Mouse (Mus musculus) cerebellum, adult 2 months (tissue): ENCODE data around the gene Klhdc3. TPM values are rescaled to one million over a fixed set of nuclear protein-coding genes. Genes with fewer than 3 reads are reported as not detected.

Experiments used
- DNase-seq, 2 experiments: peaks; one replicate each; pipeline ENCODE4 v3.0.0; 2021
- H3K27ac ChIP-seq: fragments of 200-500 bp; 2 replicates; pipeline ENCODE4 v1.5.1; 2012; ENCODE audit warnings: low read length, control low read depth, inconsistent platforms; ENCODE audit not compliant: insufficient read depth
- H3K27me3 ChIP-seq: fragments of 200-500 bp; 2 replicates; pipeline ENCODE4 v1.6.1; 2012; ENCODE audit warnings: inconsistent platforms, mild to moderate bottlenecking, low read length, moderate library complexity; ENCODE audit not compliant: control insufficient read depth, insufficient read depth
- H3K4me1 ChIP-seq: fragments of 200-500 bp; 2 replicates; pipeline ENCODE4 v1.6.1; 2011; ENCODE audit warnings: low read length; ENCODE audit not compliant: control insufficient read depth, insufficient read depth
- H3K4me3 ChIP-seq: fragments of 200-500 bp; replicated peaks from 2 replicates; pipeline ENCODE3; 2011; ENCODE audit warnings: mild to moderate bottlenecking, low read depth, low read length, control low read depth; ENCODE audit not compliant: insufficient read depth
- CTCF ChIP-seq: fragments of 200-500 bp; IDR thresholded peaks from 2 replicates; pipeline ENCODE4 v1.5.1; 2011; ENCODE audit warnings: low read depth, mild to moderate bottlenecking, control low read depth, low read length, moderate library complexity, borderline replicate concordance; ENCODE audit not compliant: insufficient read depth
- POLR2A ChIP-seq: fragments of 200-500 bp; IDR thresholded peaks from 2 replicates; pipeline ENCODE4 v1.6.1; 2011; ENCODE audit warnings: low read length, control low read depth, borderline replicate concordance; ENCODE audit not compliant: insufficient read depth
- WGBS: fragments of 180-500 bp; shearing (Covaris S2); methylation state at CpG from one replicate; pipeline ENCODE4 v1.1.7; 2018; 5-methylcytosine and 5-hydroxymethylcytosine counted together
- polyA plus RNA-seq: library from polyadenylated mRNA; depleted of rRNA; stranded (reverse); fragments of >200 nt; gene quantifications from 2 replicates; pipeline ENCODE4 v1.2.3, GENCODE M21; 2012; rRNA removed

Gene Klhdc3
- polyA plus RNA-seq, 1 experiment = 237 TPM

DNA sequence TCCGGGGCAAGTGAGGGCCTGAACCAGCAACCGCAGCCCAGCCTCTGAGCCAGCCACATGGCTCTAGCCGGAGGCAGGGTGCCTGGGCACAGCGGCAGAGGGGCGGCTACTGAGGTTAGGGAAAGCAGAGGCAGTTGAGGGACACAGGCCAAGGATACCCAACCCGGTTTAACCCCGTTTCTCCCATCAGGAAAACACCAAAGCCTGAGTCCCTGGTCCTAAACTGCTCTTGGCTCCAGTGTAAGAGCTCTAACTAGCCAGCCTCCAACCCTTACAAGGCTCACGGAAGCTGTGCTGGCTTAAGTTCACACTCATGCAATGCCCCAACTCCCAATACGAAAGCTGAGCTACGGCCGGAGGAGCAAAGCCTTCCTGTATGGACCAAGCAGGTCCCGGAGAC, 56.1 kb downstream of the Klhdc3 start:
- H3K27me3 ChIP-seq = no peaks in the 10 kb centered on the region
- DNase-seq = no peak
- no peak overlapping the region for H3K27ac ChIP-seq
- TF ChIP-seq POLR2A (no peak), CTCF (no peak)
- WGBS = 55% methylated on average over 12 of the region's 12 CpGs
- no peak overlapping the region for H3K4me3 ChIP-seq
- peaks cover 14% of the 10 kb centered on the region for H3K4me1 ChIP-seq

Other genes starting within 250 kb of the Klhdc3 start
- gene Slc22a7, start 242.5 kb downstream of the Klhdc3 start, polyA plus RNA-seq = 0.71 and 0.72 TPM in 2 replicates
- 46.7 and 47.4 TPM in 2 replicates for gene Ttbk1, start 193.2 kb downstream of the Klhdc3 start, polyA plus RNA-seq
- gene Dnph1, start 184.2 kb downstream of the Klhdc3 start, polyA plus RNA-seq = 5.3 and 5.6 TPM in 2 replicates
- 56.2 and 58.4 TPM in 2 replicates for gene Cul9, start 134.5 kb downstream of the Klhdc3 start, polyA plus RNA-seq
- 53.0 and 59.2 TPM in 2 replicates for gene Srf, start 124.7 kb downstream of the Klhdc3 start, polyA plus RNA-seq
- 5.5 and 5.9 TPM in 2 replicates for gene Ptk7, start 51.4 kb downstream of the Klhdc3 start, polyA plus RNA-seq
- gene Klc4, start 34.9 kb downstream of the Klhdc3 start, polyA plus RNA-seq = 28.1 and 29.8 TPM in 2 replicates
- 67.5 and 68.2 TPM in 2 replicates for gene Mrpl2, start 34.7 kb downstream of the Klhdc3 start, polyA plus RNA-seq
- 43.3 and 44.5 TPM in 2 replicates for gene Cul7, start 30.6 kb downstream of the Klhdc3 start, polyA plus RNA-seq
- 32.3 and 33.0 TPM in 2 replicates for gene Rrp36, start 6.6 kb downstream of the Klhdc3 start, polyA plus RNA-seq
- gene Mea1, start 2.1 kb downstream of the Klhdc3 start, polyA plus RNA-seq = 136 and 147 TPM in 2 replicates
- 137 and 139 TPM in 2 replicates for gene Ppp2r5d, start 24.2 kb upstream of the Klhdc3 start, polyA plus RNA-seq
- gene Pex6, start 30.5 kb upstream of the Klhdc3 start, polyA plus RNA-seq = 46.5 and 52.4 TPM in 2 replicates
- 12.0 and 18.1 TPM in 2 replicates for gene Gnmt, start 48.3 kb upstream of the Klhdc3 start, polyA plus RNA-seq
- gene Cnpy3, start 71.3 kb upstream of the Klhdc3 start, polyA plus RNA-seq = 68.6 and 76.6 TPM in 2 replicates
- 0.19 and 0.23 TPM in 2 replicates for gene Ptcra, start 82.8 kb upstream of the Klhdc3 start, polyA plus RNA-seq
- 22.0 and 22.1 TPM in 2 replicates for gene 2310039H08Rik, start 91.7 kb upstream of the Klhdc3 start, polyA plus RNA-seq
- gene Rpl7l1, start 101.8 kb upstream of the Klhdc3 start, polyA plus RNA-seq = 60.2 and 61.6 TPM in 2 replicates
- 35.9 and 36.8 TPM in 2 replicates for gene Bicral, start 177.6 kb upstream of the Klhdc3 start, polyA plus RNA-seq
- 24.9 and 25.3 TPM in 2 replicates for gene Tbcc, start 209.8 kb upstream of the Klhdc3 start, polyA plus RNA-seq
- gene Prph2, start 229.5 kb upstream of the Klhdc3 start, polyA plus RNA-seq = not detected in 2 replicates